Mouse (Mus musculus) kidney, adult 18-20 months (tissue): ENCODE measurements at regions not wholly inside any gene's neighbourhood (a gene's known extent, or its start where the extent isn't known, plus 50 kb on each side); places are given as distances from the start of the nearest gene placed in this dataset.
"Not testable (repeated sequence)": the region's sequence is repeated elsewhere in the genome, so short reads cannot be mapped to it uniquely, and the experiment has no call there.

ENCODE experiments used
- DNase-seq: peaks from one replicate; pipeline ENCODE4 v3.0.0; 2021

DNA sequence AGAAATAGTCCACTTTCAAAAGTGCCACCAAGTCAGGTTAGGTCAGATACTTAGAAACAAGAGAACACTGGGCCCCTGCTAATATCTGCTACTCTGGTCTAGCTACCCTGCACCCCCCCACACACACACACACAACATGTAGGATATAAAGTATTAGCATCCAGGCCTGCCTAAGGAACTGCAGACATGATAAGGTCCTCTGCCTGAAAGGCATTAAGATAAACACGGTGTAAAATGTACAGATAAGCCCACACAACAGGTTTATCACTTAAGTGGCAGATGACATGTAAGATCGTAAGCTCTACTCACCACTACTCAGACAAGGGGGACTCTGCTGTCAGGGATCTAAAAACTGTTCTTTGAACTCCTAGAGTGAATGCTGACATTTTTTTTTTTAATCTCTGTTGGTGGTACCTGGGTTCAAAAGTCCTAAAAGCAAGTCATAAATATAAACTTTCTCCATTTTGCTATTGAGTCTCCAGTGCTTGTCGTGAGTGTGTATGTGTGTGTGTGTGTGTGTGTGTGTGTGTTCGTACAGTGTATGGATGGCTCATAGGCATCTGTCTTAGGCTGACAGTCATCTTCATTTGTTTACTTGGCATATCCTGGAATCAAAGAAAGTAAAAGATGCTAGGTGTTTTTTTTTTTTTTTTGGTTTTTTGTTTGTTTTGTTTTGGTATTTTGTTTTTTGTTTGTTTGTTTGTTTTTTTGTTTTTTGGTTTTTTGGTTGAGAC is 52.2 kb downstream of the Gm9817 start:
- DNase-seq: no peak

GRCm38 (mm10) chr13:45140616-45141015 is 62.1 kb downstream of the Gm9817 start:
- DNase-seq: no peak

GRCm38 (mm10) chr13:45145129-45145528 is 66.6 kb downstream of the Gm9817 start:
- DNase-seq: no peak

DNA sequence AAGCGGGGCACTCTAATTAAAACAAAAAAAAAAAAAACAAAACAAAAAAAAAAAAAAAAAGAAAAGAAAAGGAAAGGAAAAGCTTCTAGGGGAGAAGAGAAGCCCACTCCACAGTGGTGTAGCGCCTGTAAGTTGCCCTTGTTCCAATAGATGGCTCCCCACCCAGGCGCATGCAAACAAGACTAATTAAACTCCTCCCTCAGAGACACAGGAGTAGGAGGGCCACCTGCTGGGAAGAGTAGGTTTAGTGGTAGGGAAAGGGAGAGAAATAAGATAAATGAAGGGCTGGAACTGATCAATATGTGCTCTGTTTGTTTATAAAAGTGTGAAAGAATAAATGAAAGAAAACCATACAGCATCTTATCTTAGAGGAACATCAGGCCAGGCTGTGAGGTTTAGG is 77.7 kb downstream of the Gm9817 start:
- peak; percentile 12 for DNase-seq

GRCm38 (mm10) chr13:45156982-45157381 is 78.5 kb downstream of the Gm9817 start:
- no peak for DNase-seq

DNA sequence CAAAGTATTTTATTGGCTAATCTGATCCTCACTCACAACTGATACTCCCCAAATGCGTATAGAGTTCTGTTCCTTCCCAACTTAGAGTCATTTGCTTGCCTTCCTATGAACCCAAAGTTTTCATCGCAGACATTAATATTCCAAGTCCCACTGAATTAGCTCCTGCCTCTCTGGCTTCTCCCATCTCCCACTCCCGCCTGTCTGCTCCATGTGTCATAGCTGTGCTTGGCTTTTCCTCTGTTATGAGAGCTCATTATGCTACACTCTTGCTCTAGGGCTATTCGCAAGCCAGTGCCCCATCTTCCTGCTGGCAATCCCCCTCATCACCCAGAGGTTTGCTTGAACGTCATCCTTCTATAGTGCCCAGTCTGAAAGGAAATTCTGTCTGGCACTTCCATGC is 81.8 kb downstream of the Gm9817 start:
- no peak for DNase-seq

DNA sequence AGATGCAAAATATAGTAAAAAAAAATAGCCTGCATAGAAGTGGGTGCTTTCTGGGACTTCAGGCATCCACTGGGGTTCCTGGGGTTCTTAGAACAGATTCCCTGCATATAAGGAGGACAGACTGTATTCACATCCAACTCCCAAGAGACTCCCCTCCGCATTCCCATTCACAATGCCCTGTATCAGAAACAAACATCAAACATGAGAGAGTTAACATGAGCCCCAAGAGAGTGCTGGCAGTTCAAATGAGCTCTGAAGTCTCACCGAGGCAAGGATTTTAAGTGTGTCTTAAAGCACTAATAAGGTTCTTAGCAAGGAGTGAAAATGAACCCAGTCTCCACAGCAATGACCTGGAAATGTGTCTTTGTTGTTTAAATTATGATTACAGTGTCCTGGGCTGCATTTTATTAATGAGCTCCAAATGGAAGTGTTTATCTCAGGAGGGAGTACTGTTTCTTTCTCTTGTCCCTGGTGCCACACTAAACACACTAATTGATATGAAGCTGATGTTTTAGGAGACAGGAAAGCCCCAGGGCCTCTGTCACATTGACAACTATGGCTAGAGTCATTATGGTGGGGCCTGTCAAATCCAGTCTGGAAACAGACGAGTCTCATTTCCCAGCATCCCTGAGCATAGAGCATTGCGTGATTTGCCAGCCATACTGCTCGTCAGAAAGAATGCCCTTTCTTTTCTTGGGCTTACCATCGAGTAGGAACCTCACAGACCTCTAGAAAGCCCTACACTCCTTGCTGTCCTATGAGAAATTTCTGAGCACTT is 85.7 kb downstream of the Gm9817 start:
- no peak for DNase-seq

DNA sequence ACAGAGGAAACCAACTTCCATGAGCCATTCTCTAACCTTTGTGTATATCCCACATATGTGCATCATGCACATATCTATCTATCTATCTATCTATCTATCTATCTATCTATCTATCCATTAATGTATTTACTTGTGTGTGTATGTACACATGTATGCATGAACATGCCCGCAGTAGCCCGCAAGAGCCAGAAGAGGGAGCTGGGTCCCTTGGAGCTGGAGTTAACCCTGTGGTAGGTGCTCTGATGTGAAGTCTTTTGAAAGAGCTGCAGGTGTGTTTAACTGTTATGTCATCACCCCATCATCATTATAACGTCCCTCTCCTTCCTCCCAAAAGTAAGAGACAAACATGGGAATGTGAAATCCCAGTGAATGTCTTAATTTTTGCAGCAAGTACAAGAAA is 86.7 kb downstream of the Gm9817 start:
- DNase-seq: peak; percentile 23

DNA sequence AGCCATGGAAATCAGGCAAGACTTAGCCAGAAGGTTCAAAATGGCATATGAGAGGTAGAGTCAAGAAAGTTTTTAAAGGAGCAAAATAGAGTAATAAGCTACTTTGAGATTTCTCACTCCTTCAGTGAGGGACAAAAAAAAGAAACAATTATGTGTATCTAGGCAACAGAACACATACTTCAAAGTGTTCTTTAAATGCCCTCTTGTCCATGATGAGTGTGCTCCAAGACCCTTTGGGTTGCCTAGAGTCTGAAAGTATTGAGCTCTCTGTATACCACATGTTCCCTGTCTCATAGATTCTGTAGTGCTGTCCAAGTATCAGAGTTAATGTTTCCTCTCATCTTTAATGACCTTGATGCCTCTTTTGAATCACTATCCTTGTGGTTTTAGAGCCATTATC is 91.2 kb downstream of the Gm9817 start:
- DNase-seq: no peak

GRCm38 (mm10) chr13:45173139-45173538 is 94.6 kb downstream of the Gm9817 start:
- no peak for DNase-seq

DNA sequence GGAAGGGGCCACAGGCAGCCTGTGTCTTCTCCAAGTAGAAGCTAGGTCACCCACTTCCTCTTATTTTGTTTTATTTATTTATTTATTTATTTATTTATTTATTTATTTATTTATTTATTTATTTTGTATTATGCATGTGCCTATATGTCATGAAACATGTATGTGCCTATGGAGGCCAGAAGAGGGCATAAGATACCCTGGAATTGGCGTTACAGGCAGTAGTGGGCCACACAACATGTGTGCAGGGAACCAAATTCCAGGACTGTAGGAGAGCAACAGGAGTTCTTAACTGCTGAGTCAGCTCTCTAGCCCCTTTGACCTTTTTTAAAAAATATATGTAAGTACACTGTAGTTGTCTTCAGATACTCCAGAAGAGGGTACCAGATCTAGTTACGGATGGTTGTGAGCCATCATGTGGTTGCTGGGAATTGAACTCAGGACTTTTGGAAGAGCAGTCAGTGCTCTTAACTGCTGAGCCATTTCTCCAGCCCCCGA is 97.3 kb downstream of the Gm9817 start:
- not testable (repeated sequence) for DNase-seq

DNA sequence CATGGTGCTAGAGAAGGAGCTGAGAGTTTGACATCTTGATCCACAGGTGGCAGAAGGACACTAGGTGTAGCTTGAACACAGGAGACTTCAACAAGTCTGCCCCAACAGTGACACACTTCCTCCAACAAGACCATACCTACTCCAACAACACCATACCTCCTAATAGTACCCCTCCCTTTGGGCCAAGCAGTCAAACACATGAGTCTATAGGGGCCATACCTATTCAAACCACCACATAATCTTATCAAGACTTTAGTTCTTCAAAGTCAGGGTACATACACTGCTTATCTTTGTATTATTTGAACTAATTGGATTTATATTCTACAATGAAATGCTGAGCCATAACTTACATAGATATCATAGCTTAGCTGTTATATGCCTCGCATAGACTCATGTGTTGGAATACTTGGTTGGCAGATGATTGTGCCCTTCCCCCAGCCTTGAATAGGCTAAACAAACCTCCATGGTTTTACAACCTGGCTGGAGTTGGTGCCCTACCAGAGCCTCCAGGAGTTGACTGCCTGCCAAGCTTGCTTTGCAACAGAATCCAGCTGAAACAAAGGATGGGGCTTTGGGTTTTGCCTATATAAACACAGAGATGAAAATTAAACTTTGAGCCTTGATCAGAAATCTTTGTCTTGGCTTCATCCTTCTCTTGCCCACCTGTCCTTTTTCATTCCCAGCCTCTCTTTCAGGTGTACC is 103.2 kb downstream of the Gm9817 start:
- peak; percentile 15 for DNase-seq

GRCm38 (mm10) chr13:45189389-45189788 is 110.9 kb downstream of the Gm9817 start:
- DNase-seq: no peak

DNA sequence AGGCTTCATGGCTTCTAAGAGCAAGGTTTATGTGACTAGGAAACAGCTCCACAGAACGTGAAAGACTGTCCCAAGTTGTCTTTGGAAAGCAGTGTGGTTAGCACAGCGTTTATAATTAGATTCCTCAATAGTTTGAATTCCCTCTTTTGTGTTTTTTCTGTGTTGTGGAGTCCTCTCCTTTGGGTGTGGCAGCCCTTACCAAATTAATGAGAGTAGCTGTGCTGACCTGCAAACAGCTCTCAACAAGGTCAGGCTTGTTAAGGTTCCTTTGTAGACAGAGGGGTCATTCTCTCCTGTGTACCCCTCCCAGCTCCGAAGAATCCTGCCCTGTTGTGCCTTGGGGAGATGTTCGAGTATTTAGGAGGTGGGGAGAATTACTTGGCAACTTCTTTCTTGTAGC is 111.7 kb downstream of the Gm9817 start:
- DNase-seq: no peak

GRCm38 (mm10) chr13:45192079-45192478 is 113.6 kb downstream of the Gm9817 start:
- DNase-seq: no peak

GRCm38 (mm10) chr13:45195562-45195961 is 117.1 kb downstream of the Gm9817 start:
- DNase-seq: no peak

GRCm38 (mm10) chr13:45196363-45196762 is 117.9 kb downstream of the Gm9817 start:
- no peak for DNase-seq

- DNase-seq: no peak
Measured at GRCm38 (mm10) chr13:45200511-45201120, 122.1 kb downstream of the Gm9817 start.

DNA sequence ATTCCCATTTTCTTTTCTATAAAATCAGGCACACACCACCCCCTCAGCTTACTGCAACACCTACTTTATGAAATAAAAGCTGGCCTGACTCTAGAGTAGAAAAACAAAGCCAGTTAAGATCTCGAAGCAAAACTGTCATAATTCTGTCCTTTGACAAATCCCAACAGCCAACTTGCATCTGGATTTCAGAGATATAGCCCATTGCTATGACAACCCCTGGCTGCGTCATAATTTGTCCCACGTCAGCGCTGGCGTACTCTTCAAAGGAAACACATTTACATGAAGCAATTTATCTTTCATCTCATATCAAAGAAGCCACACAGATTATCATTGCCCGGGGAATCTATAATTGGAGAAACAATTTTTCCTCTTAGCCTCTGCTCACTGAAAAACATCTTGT is 126.4 kb downstream of the Gm9817 start:
- no peak for DNase-seq

DNA sequence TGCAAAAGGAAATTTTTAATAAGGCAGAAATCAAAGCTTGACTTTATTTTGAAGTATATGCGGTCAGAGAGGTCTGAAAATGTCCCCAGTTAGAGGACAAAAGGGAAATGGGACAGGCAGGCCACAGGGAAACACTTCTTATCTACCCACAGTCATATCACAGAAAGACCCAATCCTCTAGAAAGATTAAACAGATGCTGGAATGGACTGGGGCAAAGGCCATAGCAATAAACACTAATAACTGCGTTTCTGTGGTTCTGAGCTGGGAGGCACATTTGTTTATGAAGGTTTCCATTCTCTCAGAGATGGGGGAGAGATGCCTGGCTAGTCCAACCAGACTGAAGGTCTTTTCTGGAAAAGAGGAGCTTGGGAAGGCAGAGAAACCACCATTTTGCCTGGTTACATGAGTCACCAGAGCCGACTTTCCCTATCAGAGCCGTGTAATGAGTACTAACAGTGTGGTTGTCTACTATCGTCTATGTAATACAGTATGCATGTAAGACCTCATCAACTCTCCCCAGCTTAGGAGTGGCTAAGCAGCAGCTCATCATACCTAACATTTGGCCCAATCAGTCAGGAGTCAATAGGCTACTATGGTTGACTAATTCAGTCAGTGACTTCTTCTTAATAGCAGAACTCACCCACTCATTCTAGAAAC is 130.2 kb downstream of the Gm9817 start:
- no peak for DNase-seq

- DNase-seq: no peak
Measured at GRCm38 (mm10) chr13:45211241-45211640, 132.7 kb downstream of the Gm9817 start.

DNA sequence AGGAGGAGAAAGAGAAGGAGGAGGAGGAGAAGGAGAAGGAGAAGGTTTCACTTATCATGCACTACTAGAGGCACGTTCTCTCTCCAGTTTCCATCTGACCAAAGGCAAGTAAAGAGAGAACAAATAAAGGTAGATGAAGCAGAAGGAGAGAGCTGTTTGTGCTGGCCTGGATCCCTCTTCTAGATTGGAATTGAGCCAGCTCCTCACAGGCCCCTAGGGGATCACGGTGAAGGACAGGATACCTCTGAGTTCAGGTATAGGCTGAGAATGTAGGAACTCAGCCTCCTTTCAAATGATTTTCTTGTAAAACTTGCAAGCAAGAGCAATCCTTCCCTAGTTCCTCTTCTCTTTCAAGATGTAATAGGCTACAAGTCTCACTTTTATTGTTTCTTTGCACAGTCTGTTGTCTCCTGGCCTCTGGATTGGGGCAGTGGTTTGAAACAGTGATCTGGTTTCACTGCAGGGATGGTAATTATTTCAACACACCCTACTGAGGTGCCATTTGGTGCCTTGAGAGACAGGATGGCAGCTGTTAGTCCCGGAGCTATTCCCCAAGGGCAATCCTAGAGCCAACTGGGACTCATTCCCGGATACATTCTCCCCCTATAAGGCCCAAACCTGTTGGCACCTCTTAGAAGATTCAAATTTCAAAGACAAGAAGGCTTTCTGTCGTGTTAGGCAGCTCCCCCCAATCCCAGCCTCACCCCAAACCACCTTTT is 134.8 kb downstream of the Gm9817 start:
- no peak for DNase-seq
